Mouse (Mus musculus): ENCODE results near the gene Rbpj.

Gene Rbpj

GRCm38 (mm10) chr5:53465883-53466282, at the start of gene Rbpj:
Rbpj (plus strand) TSS chr5:53466152.
- in situ Hi-C loops (cut with MboI, MseI) = no loop called here

GRCm38 (mm10) chr5:53420777-53421176, 45.2 kb upstream of the Rbpj start:
- in situ Hi-C loops (cut with MboI, MseI) = loop anchor here (10.0 kb wide), 1 partner anchor 174 kb away; no protein-coding TSS in a partner anchor

- in situ Hi-C loops (cut with MboI, MseI) = loop anchor here (10.0 kb wide), 1 partner anchor 174 kb away; no protein-coding TSS in a partner anchor
Measured at GRCm38 (mm10) chr5:53421291-53421690, 44.7 kb upstream of the Rbpj start.

- in situ Hi-C loops (cut with MboI, MseI) = loop anchor here (5.0 to 10.0 kb wide), 2 partner anchors 50 to 167 kb away; no protein-coding TSS in a partner anchor
Measured at GRCm38 (mm10) chr5:53427411-53427810, 38.5 kb upstream of the Rbpj start.

- in situ Hi-C loops (cut with MboI, MseI) = loop anchor here (5.0 to 10.0 kb wide), 2 partner anchors 47 to 165 kb away; no protein-coding TSS in a partner anchor
Measured at GRCm38 (mm10) chr5:53429683-53430477, 36.1 kb upstream of the Rbpj start.

GRCm38 (mm10) chr5:53432451-53432850, 33.5 kb upstream of the Rbpj start:
- in situ Hi-C loops (cut with MboI, MseI) = no loop called here

- in situ Hi-C loops (cut with MboI, MseI) = no loop called here
Measured at GRCm38 (mm10) chr5:53436905-53437632, 28.9 kb upstream of the Rbpj start.

- in situ Hi-C loops (cut with MboI, MseI) = no loop called here
Measured at GRCm38 (mm10) chr5:53437767-53438166, 28.2 kb upstream of the Rbpj start.

GRCm38 (mm10) chr5:53438268-53438667, 27.7 kb upstream of the Rbpj start:
- in situ Hi-C loops (cut with MboI, MseI) = no loop called here

GRCm38 (mm10) chr5:53439655-53440054, 26.3 kb upstream of the Rbpj start:
- in situ Hi-C loops (cut with MboI, MseI) = no loop called here

- in situ Hi-C loops (cut with MboI, MseI) = no loop called here
Measured at GRCm38 (mm10) chr5:53444030-53444429, 21.9 kb upstream of the Rbpj start.

- in situ Hi-C loops (cut with MboI, MseI) = no loop called here
Measured at GRCm38 (mm10) chr5:53450945-53451344, 15.0 kb upstream of the Rbpj start.

GRCm38 (mm10) chr5:53451829-53452228, 14.1 kb upstream of the Rbpj start:
- in situ Hi-C loops (cut with MboI, MseI) = no loop called here

- in situ Hi-C loops (cut with MboI, MseI) = no loop called here
Measured at GRCm38 (mm10) chr5:53452920-53453319, 13.0 kb upstream of the Rbpj start.

- in situ Hi-C loops (cut with MboI, MseI) = no loop called here
Measured at GRCm38 (mm10) chr5:53454706-53455105, 11.2 kb upstream of the Rbpj start.

- in situ Hi-C loops (cut with MboI, MseI) = no loop called here
Measured at GRCm38 (mm10) chr5:53455459-53455858, 10.5 kb upstream of the Rbpj start.

GRCm38 (mm10) chr5:53460196-53460595, 5.8 kb upstream of the Rbpj start:
- in situ Hi-C loops (cut with MboI, MseI) = no loop called here

- in situ Hi-C loops (cut with MboI, MseI) = no loop called here
Measured at GRCm38 (mm10) chr5:53463098-53464018, 2.6 kb upstream of the Rbpj start.

GRCm38 (mm10) chr5:53466422-53467333, 726 bp downstream of the Rbpj start:
- in situ Hi-C loops (cut with MboI, MseI) = no loop called here

GRCm38 (mm10) chr5:53467602-53468001, 1.6 kb downstream of the Rbpj start:
- in situ Hi-C loops (cut with MboI, MseI) = no loop called here
